Mouse (Mus musculus) stomach, postnatal 0 days (tissue): ENCODE measurements around the gene Cbarp. TPM values are rescaled to one million over a fixed set of nuclear protein-coding genes. Genes with fewer than 3 reads are reported as not detected.
A peak's percentile ranks its signal among the peaks of the same experiment; 100 is the strongest.

ENCODE experiments used
- ATAC-seq: fragments of 200-750 bp; cut with Nextera tagmentation; 2 replicates; pipeline ENCODE4 v1.8.0; 2017; ENCODE audit not compliant: low FRiP score, low TSS enrichment
- DNase-seq: peaks from one replicate; pipeline ENCODE4 v3.0.0-alpha.2; 2016; ENCODE audit warnings: low spot score
- H3K27ac ChIP-seq: fragments of 300-500 bp; sonication (generic); replicated peaks from 2 replicates; pipeline ENCODE4 v1.5.1; 2014; ENCODE audit warnings: mild to moderate bottlenecking, control low read depth
- H3K27me3 ChIP-seq: fragments of 300-500 bp; sonication (generic); 2 replicates; pipeline ENCODE4 v1.6.1; 2014; ENCODE audit warnings: low read length; ENCODE audit not compliant: control insufficient read depth, insufficient read depth
- H3K36me3 ChIP-seq: fragments of 300-500 bp; sonication (generic); 2 replicates; pipeline ENCODE4 v1.6.1; 2014; ENCODE audit warnings: low read length, mixed read lengths; ENCODE audit not compliant: control insufficient read depth, insufficient read depth
- H3K4me1 ChIP-seq: fragments of 300-500 bp; sonication (generic); replicated peaks from 2 replicates; pipeline ENCODE4 v1.6.1; 2014; ENCODE audit warnings: antibody characterized with exemption; ENCODE audit not compliant: control insufficient read depth, insufficient read depth
- H3K4me2 ChIP-seq: fragments of 300-500 bp; sonication (generic); replicated peaks from 2 replicates; pipeline ENCODE4 v1.6.1; 2014; ENCODE audit warnings: low read depth, mild to moderate bottlenecking, control low read depth, moderate library complexity
- H3K4me3 ChIP-seq: fragments of 300-500 bp; sonication (generic); 2 replicates; pipeline ENCODE4 v1.5.1; 2014; ENCODE audit warnings: low read depth, low read length, control low read depth
- H3K9ac ChIP-seq: fragments of 300-500 bp; sonication (generic); 2 replicates; pipeline ENCODE4 v1.6.1; 2014; ENCODE audit warnings: mild to moderate bottlenecking, low read length, control low read depth, mixed read lengths
- H3K9me3 ChIP-seq: fragments of 300-500 bp; sonication (generic); 2 replicates; pipeline ENCODE4 v1.6.1; 2016; ENCODE audit warnings: low read length; ENCODE audit not compliant: control insufficient read depth
- CTCF ChIP-seq: IDR thresholded peaks from 2 replicates; pipeline ENCODE4 v1.5.1; 2016; ENCODE audit warnings: antibody characterized with exemption, low read depth, mild to moderate bottlenecking, moderate library complexity
- EP300 ChIP-seq: optimal IDR thresholded peaks from 2 replicates; pipeline ENCODE3; 2016; ENCODE audit warnings: antibody characterized with exemption
- WGBS: fragments of 180-500 bp; shearing (Covaris S2); extraction: QIAGEN DNeasy Blood & Tissue Kit; methylation state at CpG from one replicate; pipeline ENCODE4 v1.1.7; 2014; 5-methylcytosine and 5-hydroxymethylcytosine counted together
- polyA plus RNA-seq: library from polyadenylated mRNA; unstranded; fragments of >200 nt; fragmentation: Nextera tagmentation; extraction: Ambion mirVana; gene quantifications from 2 replicates; pipeline ENCODE4 v1.2.1, GENCODE M21; 2015

The Cbarp gene
- polyA plus RNA-seq, 1 experiment from 2014 or later: 4.2 TPM

GRCm38 (mm10) chr10:80107678-80108077 lies 33.0 kb downstream of the Cbarp start:
- Histone ChIP-seq H3K36me3 (no peaks in the 10 kb centered on the region), H3K4me1 (no peaks in the 10 kb centered on the region; the same call in 1 of the 2 replicates), H3K27me3 (no peaks in the 10 kb centered on the region), H3K4me2 (no peak overlapping the region), H3K9me3 (no peaks in the 10 kb centered on the region), H3K27ac (peak overlapping the region; percentile 35; the same call in 1 of the 2 replicates), H3K4me3 (no peak overlapping the region), H3K9ac (no peak overlapping the region)
- 49% methylated on average over 6 of the region's 6 CpGs for WGBS
- DNase-seq (no peak), ATAC-seq (0 out of 2 replicates have a peak, but pooled peaks have one; percentile 10)
- TF ChIP-seq CTCF: no peak
- no peak for TF ChIP-seq EP300

DNA sequence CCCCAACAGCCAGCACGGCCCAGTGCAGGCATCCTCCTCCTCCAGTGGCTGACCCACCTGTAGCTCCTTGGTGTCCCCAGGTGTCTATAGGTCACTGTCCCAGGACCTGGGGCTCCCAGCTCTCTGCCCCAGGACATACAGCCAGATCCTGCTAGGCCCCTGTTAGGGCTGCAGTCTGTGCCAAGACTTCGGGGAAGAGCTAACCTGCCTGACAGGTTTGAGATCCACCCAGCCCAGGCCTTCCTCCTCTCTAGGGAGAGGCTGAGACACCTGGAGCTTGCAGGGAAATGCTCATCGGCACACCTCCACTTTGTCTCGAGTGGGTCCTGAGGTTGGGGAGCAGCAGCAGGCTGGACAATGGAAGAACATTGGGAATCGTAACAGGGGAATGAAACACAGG lies 34.7 kb downstream of the Cbarp start:
- Histone ChIP-seq H3K27me3 (no peaks in the 10 kb centered on the region), H3K4me3 (peak overlapping the region; percentile 10; the same call in 1 of the 2 replicates), H3K4me2 (peak overlapping the region; percentile 36), H3K36me3 (no peaks in the 10 kb centered on the region), H3K9me3 (no peaks in the 10 kb centered on the region), H3K4me1 (peaks cover 6% of the 10 kb centered on the region), H3K9ac (peak overlapping the region; percentile 43), H3K27ac (peak overlapping the region; percentile 84)
- 46% methylated on average over 5 of the region's 5 CpGs for WGBS
- DNase-seq: peak; percentile 56
- TF ChIP-seq EP300 (no peak), CTCF (no peak)
- 0 out of 2 replicates have a peak, but pooled peaks have one; percentile 30 for ATAC-seq

GRCm38 (mm10) chr10:80105460-80105859 lies 35.2 kb downstream of the Cbarp start, which contains the start of gene Sbno2:
TSS of gene Sbno2 (minus strand) at chr10:80105571.
- DNase-seq: no peak
- TF ChIP-seq EP300 (no peak), CTCF (no peak)
- Histone ChIP-seq H3K4me2 (peak within 1 kb of the TSS; percentile 36), H3K9me3 (no peaks in the 10 kb centered on the region), H3K36me3 (no peaks in the 10 kb centered on the region), H3K27me3 (no peaks in the 10 kb centered on the region), H3K4me3 (peak within 1 kb of the TSS; percentile 10; the same call in 1 of the 2 replicates), H3K9ac (peak within 1 kb of the TSS; percentile 43), H3K27ac (peak within 1 kb of the TSS; percentile 84), H3K4me1 (peaks cover 9% of the 10 kb centered on the region)
- WGBS: 56% methylated on average over 5 of the region's 5 CpGs
- no peak for ATAC-seq

GRCm38 (mm10) chr10:80104181-80104580 lies 36.5 kb downstream of the Cbarp start:
- no peak for ATAC-seq
- no peak overlapping the region for H3K4me3 ChIP-seq
- TF ChIP-seq EP300: no peak
- TF ChIP-seq CTCF: no peak
- no peak overlapping the region for H3K27ac ChIP-seq
- H3K4me1 ChIP-seq: peaks cover 11% of the 10 kb centered on the region
- H3K36me3 ChIP-seq: no peaks in the 10 kb centered on the region
- no peak overlapping the region for H3K9ac ChIP-seq
- DNase-seq: no peak
- WGBS: 83% methylated on average over 3 of the region's 3 CpGs
- no peaks in the 10 kb centered on the region for H3K27me3 ChIP-seq
- H3K9me3 ChIP-seq: no peaks in the 10 kb centered on the region
- H3K4me2 ChIP-seq: no peak overlapping the region

DNA sequence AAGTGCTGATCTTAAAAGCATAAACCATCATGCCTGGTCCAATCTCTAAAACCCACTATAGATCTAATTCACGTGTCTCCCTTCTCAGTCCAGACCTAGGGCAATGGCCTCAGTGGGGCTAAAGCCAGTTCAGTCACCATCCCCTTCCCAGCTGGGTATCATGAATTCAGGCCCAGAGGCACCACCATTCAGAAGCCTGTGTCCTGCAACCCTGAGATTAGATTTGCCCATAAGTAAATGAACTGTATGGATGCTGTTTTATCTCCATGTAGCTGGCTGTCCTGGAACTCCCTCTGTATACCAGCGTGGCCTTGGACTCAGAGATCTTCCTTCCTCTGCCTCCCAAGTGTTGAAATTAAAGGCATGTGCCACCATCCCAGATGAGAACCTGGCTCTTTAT lies 37.6 kb downstream of the Cbarp start:
- H3K27ac ChIP-seq: 0 out of 2 replicates have a peak overlapping the region, but pooled peaks have one; percentile 92
- no peaks in the 10 kb centered on the region for H3K36me3 ChIP-seq
- peaks cover 11% of the 10 kb centered on the region for H3K4me1 ChIP-seq
- no peak for DNase-seq
- no peak for ATAC-seq
- 76% methylated on average over 2 of the region's 2 CpGs for WGBS
- H3K4me2 ChIP-seq: peak overlapping the region; percentile 99
- TF ChIP-seq CTCF (no peak), EP300 (no peak)
- no peak overlapping the region for H3K9ac ChIP-seq
- H3K27me3 ChIP-seq: no peaks in the 10 kb centered on the region
- no peak overlapping the region for H3K4me3 ChIP-seq
- no peaks in the 10 kb centered on the region for H3K9me3 ChIP-seq

GRCm38 (mm10) chr10:80102216-80102915 lies 38.3 kb downstream of the Cbarp start:
- H3K4me2 ChIP-seq: peak overlapping the region; percentile 99
- under 1% methylated on average over 55 of the region's 59 CpGs for WGBS
- peak; percentile 93 for DNase-seq
- H3K9ac ChIP-seq: peak overlapping the region; percentile 97
- no peaks in the 10 kb centered on the region for H3K9me3 ChIP-seq
- peak; percentile 80 for ATAC-seq
- no peak for TF ChIP-seq EP300
- TF ChIP-seq CTCF: no peak
- no peaks in the 10 kb centered on the region for H3K27me3 ChIP-seq
- H3K27ac ChIP-seq: peak overlapping the region; percentile 92
- no peaks in the 10 kb centered on the region for H3K36me3 ChIP-seq
- peaks cover 11% of the 10 kb centered on the region for H3K4me1 ChIP-seq
- peak overlapping the region; percentile 92 for H3K4me3 ChIP-seq
